Mouse (Mus musculus) heart, adult 18-20 months (tissue): Measurements from ENCODE around the gene Trak2. TPM values are rescaled to one million over a fixed set of nuclear protein-coding genes. Genes with fewer than 3 reads are reported as not detected.
"Not testable (repeated sequence)": the region's sequence is repeated elsewhere in the genome, so short reads cannot be mapped to it uniquely, and the experiment has no call there.

Experiments
- DNase-seq, 2 experiments: peaks; one replicate each; pipeline ENCODE4 v3.0.0; 2021 to 2022; ENCODE audit warnings: mixed read lengths in 1 of 2
- total RNA-seq, 2 experiments: library from RNA; stranded (reverse); gene quantifications; 2 replicates each; pipeline ENCODE4 v1.2.3; 2021

Gene Trak2
- total RNA-seq, 2 experiments from 2014 or later: 187 to 225 TPM

- no peak for DNase-seq
These were observed 83.2 kb downstream of the Trak2 start for GRCm38 (mm10) chr1:58889826-58890546.

GRCm38 (mm10) chr1:58885646-58886045 lies 87.6 kb downstream of the Trak2 start:
- no peak for DNase-seq

- not testable (repeated sequence) for DNase-seq
These were observed 90.0 kb downstream of the Trak2 start for GRCm38 (mm10) chr1:58883279-58883678.

DNA sequence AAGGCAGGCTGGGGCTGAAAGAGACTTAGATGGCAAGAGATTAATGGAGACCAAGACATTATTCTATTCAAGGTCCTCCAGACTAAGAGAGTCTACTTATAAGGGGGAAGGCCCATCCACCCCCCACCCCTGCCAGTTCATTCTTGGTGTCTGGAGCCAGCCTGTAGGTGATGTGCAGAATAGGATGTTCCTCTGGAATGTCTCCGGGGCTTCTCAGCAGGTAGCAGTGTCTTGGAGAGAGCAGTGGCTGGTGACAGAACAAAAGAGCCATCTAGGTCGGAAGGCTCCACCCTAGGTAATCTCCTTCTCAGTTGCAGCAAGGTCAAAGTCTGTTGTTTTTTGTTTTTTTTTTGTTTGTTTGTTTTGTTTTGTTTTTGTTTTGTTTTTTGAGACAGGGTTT lies 93.9 kb downstream of the Trak2 start:
- DNase-seq: not testable (repeated sequence)

DNA sequence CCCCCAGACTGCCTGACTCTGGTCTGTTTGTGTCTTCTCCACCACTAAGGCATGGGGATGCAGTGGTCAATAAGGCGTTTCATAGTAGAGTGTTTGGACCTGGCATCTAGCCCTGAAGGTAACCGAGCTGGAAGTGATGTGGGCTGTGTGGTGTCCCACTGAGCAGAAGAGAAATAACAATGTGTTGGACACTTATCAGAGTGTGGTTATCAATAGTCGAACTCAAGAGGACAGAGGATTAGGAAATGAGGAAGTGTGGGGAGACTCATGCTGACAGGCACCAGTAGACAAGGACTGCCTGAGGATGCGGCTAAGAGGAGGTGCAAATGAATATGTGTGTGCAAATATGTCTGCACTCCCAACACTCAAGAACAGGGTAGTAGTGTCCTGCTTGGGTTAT lies 96.7 kb downstream of the Trak2 start:
- not testable (repeated sequence) for DNase-seq

- not testable (repeated sequence) for DNase-seq
These were observed 112.6 kb downstream of the Trak2 start for GRCm38 (mm10) chr1:58860586-58860985.

DNA sequence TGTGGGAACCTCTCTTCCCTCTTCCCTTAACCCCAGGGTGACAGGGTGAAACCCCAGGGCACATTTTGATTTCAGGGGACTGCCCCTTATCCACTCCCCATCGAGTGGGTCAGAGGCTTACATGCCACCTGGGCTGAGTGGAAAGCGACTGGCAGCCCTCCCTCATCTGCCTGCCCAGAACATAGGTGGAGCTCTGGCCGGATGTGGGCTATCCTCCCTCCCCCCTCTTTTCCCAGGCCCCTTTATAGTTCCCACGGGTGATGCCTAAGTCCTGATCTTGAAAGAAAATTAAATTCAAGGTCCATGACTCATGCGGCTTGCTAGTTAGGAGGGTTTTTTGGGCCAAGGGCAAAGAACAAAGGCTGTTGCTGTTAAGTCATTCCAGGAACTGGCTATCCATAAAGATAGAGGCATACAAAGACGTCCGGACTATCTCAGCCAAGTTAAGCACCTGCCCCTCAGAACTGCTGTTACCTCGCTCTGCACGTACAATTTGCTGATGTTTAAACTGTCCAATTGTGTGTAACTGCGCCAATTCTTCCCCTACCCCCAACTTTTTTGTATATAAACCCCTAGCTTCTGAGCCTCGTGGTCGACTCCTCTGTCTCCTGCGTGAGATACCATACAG lies 113.4 kb downstream of the Trak2 start:
- DNase-seq: peak in 1 of 2 experiments; percentile 25

DNA sequence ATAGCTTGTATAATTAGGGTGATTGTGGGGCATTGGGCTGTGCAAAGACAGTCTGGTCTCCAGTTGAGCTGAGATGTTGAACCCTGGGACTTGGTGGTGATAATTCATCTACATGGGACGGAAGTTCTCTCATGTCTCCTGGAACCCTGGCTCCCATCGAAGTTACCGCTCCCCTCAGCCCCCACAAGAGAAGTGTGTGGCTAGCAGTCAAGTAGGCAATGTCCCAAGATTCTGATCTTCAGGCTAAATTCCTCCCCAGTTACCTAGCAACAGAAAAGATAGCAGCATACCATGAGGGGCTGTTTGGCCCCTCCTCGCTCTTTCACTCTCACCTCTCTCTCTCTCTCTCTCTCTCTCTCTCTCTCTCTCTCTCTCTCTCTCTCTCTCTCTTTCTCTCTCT lies 114.1 kb downstream of the Trak2 start:
- not testable (repeated sequence) for DNase-seq

GRCm38 (mm10) chr1:58856811-58857210 lies 116.4 kb downstream of the Trak2 start:
- DNase-seq: peak in 1 of 2 experiments; percentile 35

Other genes with a start within 250 kb of the Trak2 start
- gene Casp8, start 178.1 kb downstream of the Trak2 start, total RNA-seq: 1 to 10 TPM; 6.4 to 8.0 TPM
- 10 to 100 TPM; 63.9 to 85.2 TPM for gene Stradb, start 92 bp upstream of the Trak2 start, total RNA-seq
- gene C2cd6, start 121.5 kb upstream of the Trak2 start, total RNA-seq: not detected
- gene Tmem237, start 147.0 kb upstream of the Trak2 start, total RNA-seq: 1 to 10 TPM; 3.6 to 4.6 TPM
- under 1 TPM; 0.10 to 0.15 TPM for gene Mpp4, start 190.0 kb upstream of the Trak2 start, total RNA-seq